Mouse (Mus musculus): Measurements from ENCODE around the gene Baiap2l1. TPM values are rescaled to one million over a fixed set of nuclear protein-coding genes. Genes with fewer than 3 reads are reported as not detected.
"Not testable (repeated sequence)": the region's sequence is repeated elsewhere in the genome, so short reads cannot be mapped to it uniquely, and the experiment has no call there.

The Baiap2l1 gene
- total RNA-seq, 2 experiments from 2014 or later: not detected

- ATAC-seq (replicated peaks; ENCODE audit: low FRiP score, low TSS enrichment, poor library complexity, severe bottlenecking): no peak
Measured at GRCm38 (mm10) chr5:144356776-144357455, 996 bp downstream of the Baiap2l1 start.

GRCm38 (mm10) chr5:144352250-144353047 is 5.5 kb downstream of the Baiap2l1 start:
- ATAC-seq (replicated peaks; ENCODE audit: low FRiP score, low TSS enrichment, poor library complexity, severe bottlenecking): no peak

- no peak for ATAC-seq (replicated peaks; ENCODE audit: low FRiP score, low TSS enrichment, poor library complexity, severe bottlenecking)
Measured at GRCm38 (mm10) chr5:144351185-144351584, 6.7 kb downstream of the Baiap2l1 start.

DNA sequence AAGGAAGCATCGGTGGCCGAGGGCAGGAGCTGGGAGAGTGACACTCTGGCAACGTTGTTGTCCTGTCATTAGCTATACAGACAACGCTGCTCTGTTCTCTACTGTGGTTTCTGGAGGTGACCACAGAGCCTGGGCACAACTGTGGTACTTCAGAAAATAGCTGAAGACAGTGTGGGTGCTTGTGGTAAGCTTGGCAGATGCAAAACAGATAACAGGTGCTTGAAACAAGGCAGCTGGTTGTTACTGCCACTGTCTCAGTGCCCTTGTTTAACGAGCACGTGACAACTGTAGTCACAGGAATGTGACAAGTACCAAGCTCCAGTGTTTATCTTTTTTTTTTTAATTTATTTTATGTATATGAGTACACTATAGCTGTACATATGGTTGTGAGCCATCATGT is 13.3 kb downstream of the Baiap2l1 start:
- ATAC-seq (replicated peaks; ENCODE audit: low FRiP score, low TSS enrichment, poor library complexity, severe bottlenecking): no peak

GRCm38 (mm10) chr5:144341085-144341484 is 16.8 kb downstream of the Baiap2l1 start:
- ATAC-seq (replicated peaks; ENCODE audit: low FRiP score, low TSS enrichment, poor library complexity, severe bottlenecking): no peak

- no peak for ATAC-seq (replicated peaks; ENCODE audit: low FRiP score, low TSS enrichment, poor library complexity, severe bottlenecking)
Measured at GRCm38 (mm10) chr5:144338787-144339186, 19.1 kb downstream of the Baiap2l1 start.

GRCm38 (mm10) chr5:144335357-144335756 is 22.6 kb downstream of the Baiap2l1 start:
- not testable (repeated sequence) for ATAC-seq (replicated peaks; ENCODE audit: low FRiP score, low TSS enrichment, poor library complexity, severe bottlenecking)

- no peak for ATAC-seq (replicated peaks; ENCODE audit: low FRiP score, low TSS enrichment, poor library complexity, severe bottlenecking)
Measured at GRCm38 (mm10) chr5:144334010-144334409, 23.9 kb downstream of the Baiap2l1 start.

DNA sequence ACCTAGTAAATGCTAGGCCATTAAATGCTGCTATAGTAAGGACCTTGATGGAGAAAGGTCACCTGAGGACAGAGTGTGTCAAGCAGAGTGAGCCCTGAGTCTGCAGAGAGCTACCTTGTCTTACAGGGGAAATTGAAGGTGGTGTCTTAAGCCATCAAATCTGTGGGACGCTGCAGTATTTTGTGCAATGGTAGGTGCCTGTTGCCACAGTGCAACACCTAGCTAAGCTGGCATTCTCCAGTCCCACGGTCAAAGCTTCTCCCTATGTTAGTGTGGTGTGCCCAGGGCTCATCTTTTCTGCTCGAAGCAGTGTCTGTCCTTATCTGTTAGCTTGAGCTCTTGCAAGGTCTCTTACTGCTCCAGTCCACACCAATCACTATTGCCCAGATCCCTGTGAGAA is 35.2 kb downstream of the Baiap2l1 start:
- ATAC-seq (replicated peaks; ENCODE audit: low FRiP score, low TSS enrichment, poor library complexity, severe bottlenecking): no peak

GRCm38 (mm10) chr5:144321681-144322080 is 36.2 kb downstream of the Baiap2l1 start:
- ATAC-seq (replicated peaks; ENCODE audit: low FRiP score, low TSS enrichment, poor library complexity, severe bottlenecking): no peak

DNA sequence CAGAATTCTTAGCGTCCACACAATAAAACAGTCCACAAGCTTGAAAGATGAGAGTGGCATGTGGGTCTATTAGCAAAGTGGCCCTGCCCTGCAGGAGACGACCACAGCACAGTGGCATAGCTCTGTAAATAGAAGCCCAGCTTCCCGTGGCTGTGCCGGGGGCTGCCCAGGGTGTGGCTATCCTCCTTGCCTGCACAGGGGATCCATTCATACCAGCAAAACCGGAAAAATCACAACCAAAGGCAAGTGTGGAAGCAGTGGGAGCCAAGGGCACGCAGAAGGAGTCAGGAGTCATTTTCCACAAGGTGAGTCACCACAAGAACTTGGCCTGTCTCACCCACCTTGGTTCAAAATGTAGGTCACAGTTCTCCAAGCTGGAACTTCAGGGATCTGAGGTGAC is 39.6 kb downstream of the Baiap2l1 start:
- no peak for ATAC-seq (replicated peaks; ENCODE audit: low FRiP score, low TSS enrichment, poor library complexity, severe bottlenecking)

GRCm38 (mm10) chr5:144317426-144317825 is 40.5 kb downstream of the Baiap2l1 start:
- no peak for ATAC-seq (replicated peaks; ENCODE audit: low FRiP score, low TSS enrichment, poor library complexity, severe bottlenecking)

DNA sequence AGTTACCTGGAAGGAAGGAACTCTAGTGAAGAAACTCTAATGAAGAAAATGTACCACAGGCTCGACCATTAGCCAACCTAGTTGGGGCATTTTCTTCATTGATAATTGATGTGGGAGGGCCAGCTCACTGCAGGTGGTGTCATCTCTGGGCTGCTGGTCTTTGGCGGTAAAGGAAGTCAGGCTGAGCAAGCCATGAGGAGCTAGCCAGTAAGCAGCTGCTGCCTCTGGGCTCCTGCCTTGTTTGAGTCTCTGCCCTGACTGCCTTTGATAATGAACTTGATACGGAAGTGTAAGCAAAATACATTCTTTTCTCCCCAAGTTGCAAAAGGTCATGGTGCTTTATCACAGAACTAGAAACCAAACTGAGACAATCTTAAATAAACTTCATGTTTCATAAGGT is 41.5 kb downstream of the Baiap2l1 start:
- ATAC-seq (replicated peaks; ENCODE audit: low FRiP score, low TSS enrichment, poor library complexity, severe bottlenecking): no peak

DNA sequence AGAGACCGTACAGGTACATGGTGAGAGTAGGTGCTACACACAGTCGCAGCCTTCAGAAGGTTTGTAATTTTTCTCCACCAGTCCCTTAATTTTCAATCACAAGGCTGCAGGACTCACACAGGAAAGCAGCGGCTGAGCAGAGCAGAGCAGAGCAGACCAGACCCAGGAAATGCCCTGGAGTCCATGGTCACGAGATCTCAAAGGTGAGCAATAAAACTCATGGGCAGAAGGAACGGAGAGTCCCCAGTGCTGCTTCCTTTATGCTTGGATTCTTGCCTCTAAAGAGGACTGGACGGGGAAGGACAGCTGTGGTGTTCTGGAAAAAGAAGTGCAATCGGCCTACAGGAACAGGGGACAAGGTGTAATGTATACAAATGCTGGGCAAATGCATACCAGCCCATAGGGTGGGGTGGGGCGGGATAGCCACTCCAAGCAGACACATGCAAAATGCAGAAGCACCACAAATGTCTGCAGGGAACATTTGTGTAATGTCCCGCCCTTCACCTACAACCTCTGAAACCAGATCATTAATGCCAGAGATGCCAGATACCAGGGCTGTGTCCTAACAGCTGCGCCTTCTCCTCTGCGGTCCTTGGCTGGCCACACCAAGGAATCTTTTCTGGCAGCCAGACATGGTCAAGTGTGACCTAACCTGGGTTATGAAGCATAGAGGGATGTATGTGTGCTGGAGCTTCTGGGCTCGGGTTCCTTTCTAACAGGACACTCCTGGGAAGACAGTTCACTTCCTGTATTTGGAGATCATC is 43.0 kb downstream of the Baiap2l1 start:
- no peak for ATAC-seq (replicated peaks; ENCODE audit: low FRiP score, low TSS enrichment, poor library complexity, severe bottlenecking)

GRCm38 (mm10) chr5:144313335-144313734 is 44.6 kb downstream of the Baiap2l1 start:
- no peak for ATAC-seq (replicated peaks; ENCODE audit: low FRiP score, low TSS enrichment, poor library complexity, severe bottlenecking)

DNA sequence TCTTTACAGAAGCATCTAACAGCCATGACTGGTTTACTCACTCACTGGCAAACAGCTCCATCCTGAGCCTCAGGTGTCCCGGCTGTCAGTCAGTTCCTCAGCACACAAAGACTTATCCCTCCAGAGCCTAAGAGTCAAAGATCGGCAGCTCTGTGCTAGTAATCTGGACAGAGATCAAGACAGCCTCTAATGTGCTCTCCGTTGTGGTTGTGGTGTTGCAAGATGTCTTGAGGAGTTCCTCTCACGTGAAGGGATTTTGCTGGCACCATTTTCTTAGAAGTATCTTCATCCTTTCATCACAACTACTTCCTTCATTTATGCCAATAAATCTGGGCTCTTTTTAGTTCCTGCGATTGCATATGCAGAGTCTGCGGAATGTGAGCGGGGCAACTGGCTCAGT is 45.7 kb downstream of the Baiap2l1 start:
- ATAC-seq (replicated peaks; ENCODE audit: low FRiP score, low TSS enrichment, poor library complexity, severe bottlenecking): no peak

DNA sequence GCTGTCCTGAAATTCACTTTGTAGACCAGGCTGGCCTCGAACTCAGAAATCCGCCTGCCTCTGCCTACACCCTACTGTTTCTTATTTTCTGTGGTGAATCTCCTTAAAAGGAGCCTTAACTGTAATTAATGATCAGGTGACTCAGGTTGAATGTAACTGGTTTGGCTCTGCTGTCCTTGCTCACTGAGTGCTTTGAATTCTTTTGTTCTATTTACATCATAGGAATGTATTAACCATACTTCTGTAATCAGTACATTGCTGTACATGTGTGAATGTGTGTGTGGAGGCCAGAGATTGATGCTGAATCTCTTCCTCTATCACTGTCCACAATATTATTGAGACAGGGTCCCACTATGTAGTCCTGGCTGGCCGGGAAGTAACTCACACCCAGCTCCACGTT is 49.0 kb downstream of the Baiap2l1 start:
- no peak for ATAC-seq (replicated peaks; ENCODE audit: low FRiP score, low TSS enrichment, poor library complexity, severe bottlenecking)

GRCm38 (mm10) chr5:144303071-144303470 is 54.8 kb downstream of the Baiap2l1 start:
- no peak for ATAC-seq (replicated peaks; ENCODE audit: low FRiP score, low TSS enrichment, poor library complexity, severe bottlenecking)

GRCm38 (mm10) chr5:144296090-144296604 is 61.8 kb downstream of the Baiap2l1 start:
- ATAC-seq (replicated peaks; ENCODE audit: low FRiP score, low TSS enrichment, poor library complexity, severe bottlenecking): no peak

DNA sequence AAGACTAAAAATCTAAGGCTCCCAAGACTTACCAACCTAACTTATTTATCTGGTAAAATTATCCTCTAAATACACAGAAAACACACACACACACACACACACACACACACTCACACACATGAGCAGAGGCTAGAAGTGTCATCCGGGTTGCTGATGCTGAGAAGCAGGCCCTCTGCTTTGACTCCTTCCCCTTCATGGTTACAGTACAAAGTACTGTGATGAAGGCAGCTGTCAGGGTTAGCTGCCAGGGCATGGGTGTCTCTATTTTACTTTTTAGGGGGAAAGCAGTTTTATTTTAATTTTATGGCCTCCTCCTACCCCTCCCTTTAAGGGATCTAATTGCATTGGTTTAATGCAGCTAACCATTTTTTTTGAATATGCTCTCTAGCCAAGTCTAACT is 62.6 kb downstream of the Baiap2l1 start:
- ATAC-seq (replicated peaks; ENCODE audit: low FRiP score, low TSS enrichment, poor library complexity, severe bottlenecking): no peak
